Mouse (Mus musculus) G1E (cell line): ENCODE measurements at regions not wholly inside any gene's neighbourhood (a gene's known extent, or its start where the extent isn't known, plus 50 kb on each side); places are given as distances from the start of the nearest gene placed in this dataset.

Experiments used
- CTCF ChIP-seq: IDR thresholded peaks from 2 replicates; pipeline ENCODE4 v1.5.1; 2012; ENCODE audit warnings: low read depth, low read length, inconsistent platforms, mixed read lengths
- GATA1 ChIP-seq: IDR thresholded peaks from 2 replicates; pipeline ENCODE4 v1.6.1; 2012; ENCODE audit warnings: borderline replicate concordance, low read length, inconsistent platforms, mixed read lengths
- POLR2AphosphoS5 ChIP-seq: IDR thresholded peaks from 2 replicates; pipeline ENCODE4 v1.6.1; 2012; ENCODE audit warnings: low read depth, low read length, inconsistent platforms; ENCODE audit not compliant: insufficient replicate concordance

DNA sequence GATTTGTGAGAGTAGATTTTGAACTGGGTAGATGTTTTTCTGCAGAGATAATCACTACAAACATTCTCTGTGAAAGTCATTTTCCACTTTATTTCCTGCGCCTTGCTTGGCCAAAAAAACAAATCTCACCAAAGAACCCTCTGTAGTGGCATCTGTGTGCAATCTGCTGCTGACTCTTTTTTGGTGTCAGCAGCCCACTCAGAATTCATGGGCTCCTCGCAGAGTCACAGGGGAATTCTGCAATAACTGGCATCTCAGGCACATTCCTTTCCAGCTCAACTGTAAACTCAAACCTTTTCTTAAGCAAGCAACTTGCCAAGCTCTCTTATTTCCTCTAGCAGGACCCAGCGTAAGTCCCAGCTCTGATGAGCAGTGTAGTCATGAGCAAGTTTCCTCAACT, 1340.0 kb upstream of the Lrrc6 start:
- TF ChIP-seq CTCF (no peak), POLR2AphosphoS5 (no peak), GATA1 (no peak)
